Mouse (Mus musculus): ENCODE measurements around the gene Galns.
"Not testable (repeated sequence)": the region's sequence is repeated elsewhere in the genome, so short reads cannot be mapped to it uniquely, and the experiment has no call there.

DNA sequence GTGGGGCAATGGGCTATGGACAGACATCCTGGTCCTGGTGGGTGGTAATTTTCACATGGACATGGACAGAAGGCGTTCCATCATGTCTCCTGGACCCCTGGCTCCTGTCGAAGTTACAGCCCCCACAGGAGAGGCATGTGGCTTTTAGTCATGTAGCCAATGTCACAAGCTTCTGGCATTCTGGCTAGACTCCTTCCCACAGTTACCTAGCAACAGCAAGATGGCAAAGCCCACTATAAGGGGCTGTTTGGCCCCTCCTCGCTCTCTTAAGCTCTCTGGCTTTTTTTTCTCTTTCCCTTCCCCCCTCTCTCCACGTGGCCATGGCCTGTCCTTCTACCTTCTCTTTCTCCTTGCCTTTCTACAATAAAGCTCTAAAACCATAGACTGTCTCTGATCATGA lies 38.1 kb downstream of the Galns start:
- TF ChIP-seq CTCF, EP300 (IDR thresholded peaks at IDR 0.05): not testable (repeated sequence)

Measured in lung, postnatal 0 days (tissue).